Mouse (Mus musculus): ENCODE measurements around the gene Cdh8.
"Not testable (repeated sequence)": the region's sequence is repeated elsewhere in the genome, so short reads cannot be mapped to it uniquely, and the experiment has no call there.

Gene Cdh8

GRCm38 (mm10) chr8:99285103-99285502 lies 131.2 kb downstream of the Cdh8 start:
- DNase-seq (ENCODE audit: low read depth, low spot score), result no peak

- DNase-seq (ENCODE audit: low read depth, low spot score), result no peak
These were observed 135.9 kb downstream of the Cdh8 start for GRCm38 (mm10) chr8:99280375-99280774.

GRCm38 (mm10) chr8:99267133-99267532 lies 149.1 kb downstream of the Cdh8 start:
- DNase-seq (ENCODE audit: low read depth, low spot score), result no peak

GRCm38 (mm10) chr8:99234372-99234771 lies 181.9 kb downstream of the Cdh8 start:
- DNase-seq (ENCODE audit: low read depth, low spot score), result no peak

- no peak for DNase-seq (ENCODE audit: low read depth, low spot score)
These were observed 192.6 kb downstream of the Cdh8 start for GRCm38 (mm10) chr8:99223697-99224096.

GRCm38 (mm10) chr8:99205194-99205593 lies 211.1 kb downstream of the Cdh8 start:
- no peak for DNase-seq (ENCODE audit: low read depth, low spot score)

GRCm38 (mm10) chr8:99190643-99191042 lies 225.6 kb downstream of the Cdh8 start:
- DNase-seq (ENCODE audit: low read depth, low spot score), result no peak

GRCm38 (mm10) chr8:99186879-99187278 lies 229.4 kb downstream of the Cdh8 start:
- DNase-seq (ENCODE audit: low read depth, low spot score), result no peak

- no peak for DNase-seq (ENCODE audit: low read depth, low spot score)
These were observed 232.1 kb downstream of the Cdh8 start for GRCm38 (mm10) chr8:99184186-99184585.

- no peak for DNase-seq (ENCODE audit: low read depth, low spot score)
These were observed 249.3 kb downstream of the Cdh8 start for GRCm38 (mm10) chr8:99166966-99167365.

- no peak for DNase-seq (ENCODE audit: low read depth, low spot score)
These were observed 254.6 kb downstream of the Cdh8 start for GRCm38 (mm10) chr8:99161633-99162032.

- no peak for DNase-seq (ENCODE audit: low read depth, low spot score)
These were observed 270.8 kb downstream of the Cdh8 start for GRCm38 (mm10) chr8:99145436-99145835.

- DNase-seq (ENCODE audit: low read depth, low spot score), result not testable (repeated sequence)
These were observed 271.5 kb downstream of the Cdh8 start for GRCm38 (mm10) chr8:99144761-99145160.

GRCm38 (mm10) chr8:99098453-99098852 lies 317.8 kb downstream of the Cdh8 start:
- no peak for DNase-seq (ENCODE audit: low read depth, low spot score)

GRCm38 (mm10) chr8:99051344-99051743 lies 364.9 kb downstream of the Cdh8 start:
- DNase-seq (ENCODE audit: low read depth, low spot score), result no peak

GRCm38 (mm10) chr8:99048664-99049363 lies 367.5 kb downstream of the Cdh8 start:
- DNase-seq (ENCODE audit: low read depth, low spot score), result no peak

GRCm38 (mm10) chr8:99040423-99040822 lies 375.8 kb downstream of the Cdh8 start:
- DNase-seq (ENCODE audit: low read depth, low spot score), result no peak

- DNase-seq (ENCODE audit: low read depth, low spot score), result no peak
These were observed 385.2 kb downstream of the Cdh8 start for GRCm38 (mm10) chr8:99031060-99031459.
